Mouse (Mus musculus): ENCODE results near the gene Fntb. TPM values are rescaled to one million over a fixed set of nuclear protein-coding genes. Genes with fewer than 3 reads are reported as not detected.

Fntb gene
- polyA plus RNA-seq, 1 experiment from 2014 or later = 39.2 TPM

- no peaks in the 10 kb centered on the region for H3K9me3 ChIP-seq
- no peak overlapping the region for H3K4me3 ChIP-seq
- WGBS = 89% methylated on average over 2 of the region's 2 CpGs
- H3K4me1 ChIP-seq = peaks cover 9% of the 10 kb centered on the region; the same call in 1 of the 2 replicates
- H3K36me3 ChIP-seq = peaks cover 90% of the 10 kb centered on the region
- no peak for DNase-seq (ENCODE audit: low spot score)
- no peaks in the 10 kb centered on the region for H3K27me3 ChIP-seq (ENCODE audit: insufficient read depth, poor library complexity, severe bottlenecking)
- H3K27ac ChIP-seq = no peak overlapping the region
These were observed 182.8 kb downstream of the Fntb start for GRCm38 (mm10) chr12:76948185-76948584.

- Histone ChIP-seq H3K9me3 (no peaks in the 10 kb centered on the region), H3K27ac (no peak overlapping the region), H3K4me1 (peaks cover 13% of the 10 kb centered on the region; the same call in 1 of the 2 replicates), H3K4me3 (no peak overlapping the region), H3K27me3 (ENCODE audit: insufficient read depth, poor library complexity, severe bottlenecking) (no peaks in the 10 kb centered on the region), H3K36me3 (peaks cover 90% of the 10 kb centered on the region)
- DNase-seq (ENCODE audit: low spot score) = no peak
- WGBS = 49% methylated on average over 3 of the region's 3 CpGs
These were observed 183.4 kb downstream of the Fntb start for GRCm38 (mm10) chr12:76948781-76949180.

GRCm38 (mm10) chr12:76950330-76950729 lies 184.9 kb downstream of the Fntb start:
- no peak for DNase-seq (ENCODE audit: low spot score)
- 83% methylated on average over 5 of the region's 5 CpGs for WGBS
- Histone ChIP-seq H3K4me1 (peaks cover 14% of the 10 kb centered on the region; the same call in 1 of the 2 replicates), H3K4me3 (no peak overlapping the region), H3K27me3 (ENCODE audit: insufficient read depth, poor library complexity, severe bottlenecking) (no peaks in the 10 kb centered on the region), H3K27ac (no peak overlapping the region), H3K9me3 (no peaks in the 10 kb centered on the region), H3K36me3 (peaks cover 83% of the 10 kb centered on the region)

GRCm38 (mm10) chr12:76953750-76954363 lies 188.5 kb downstream of the Fntb start:
- DNase-seq (ENCODE audit: low spot score) = no peak
- 85% methylated on average over 2 of the region's 2 CpGs for WGBS
- peaks cover 9% of the 10 kb centered on the region; the same call in 1 of the 2 replicates for H3K4me1 ChIP-seq
- no peak overlapping the region for H3K4me3 ChIP-seq
- no peaks in the 10 kb centered on the region for H3K27me3 ChIP-seq (ENCODE audit: insufficient read depth, poor library complexity, severe bottlenecking)
- no peak overlapping the region for H3K27ac ChIP-seq
- peaks cover 79% of the 10 kb centered on the region for H3K36me3 ChIP-seq
- H3K9me3 ChIP-seq = no peaks in the 10 kb centered on the region

GRCm38 (mm10) chr12:76954698-76955423 lies 189.5 kb downstream of the Fntb start:
- Histone ChIP-seq H3K27me3 (ENCODE audit: insufficient read depth, poor library complexity, severe bottlenecking) (no peaks in the 10 kb centered on the region), H3K4me3 (no peak overlapping the region), H3K9me3 (no peaks in the 10 kb centered on the region), H3K36me3 (peaks cover 79% of the 10 kb centered on the region), H3K27ac (no peak overlapping the region), H3K4me1 (0 out of 2 replicates have a peak, but pooled peaks cover 6% of the 10 kb centered on the region)
- 81% methylated on average over 10 of the region's 10 CpGs for WGBS
- no peak for DNase-seq (ENCODE audit: low spot score)

- no peaks in the 10 kb centered on the region for H3K27me3 ChIP-seq (ENCODE audit: insufficient read depth, poor library complexity, severe bottlenecking)
- 88% methylated on average over 5 of the region's 5 CpGs for whole genome bisulfite sequencing
- no peak overlapping the region for H3K4me3 ChIP-seq
- peaks cover 14% of the 10 kb centered on the region for H3K4me1 ChIP-seq
- H3K27ac ChIP-seq = no peak overlapping the region
- peaks cover 58% of the 10 kb centered on the region for H3K36me3 ChIP-seq
- no peaks in the 10 kb centered on the region for H3K9me3 ChIP-seq
- DNase-seq (ENCODE audit: low spot score) = no peak
These were observed 192.3 kb downstream of the Fntb start for GRCm38 (mm10) chr12:76957688-76958087.

- H3K27me3 ChIP-seq (ENCODE audit: insufficient read depth, poor library complexity, severe bottlenecking) = no peaks in the 10 kb centered on the region
- H3K4me3 ChIP-seq = peak overlapping the region; percentile 86
- H3K36me3 ChIP-seq = peaks cover 29% of the 10 kb centered on the region
- peak; percentile 80 for DNase-seq (ENCODE audit: low spot score)
- WGBS = 5% methylated on average over 42 of the region's 45 CpGs
- no peaks in the 10 kb centered on the region for H3K9me3 ChIP-seq
- peak overlapping the region; percentile 89 for H3K27ac ChIP-seq
- peaks cover 18% of the 10 kb centered on the region for H3K4me1 ChIP-seq
These were observed 195.9 kb downstream of the Fntb start for GRCm38 (mm10) chr12:76961052-76961931.

GRCm38 (mm10) chr12:76961932-76962891 lies 196.8 kb downstream of the Fntb start, which contains the start of gene Max:
TSS of gene Max (minus strand) at chr12:76962201.
- H3K9me3 ChIP-seq = no peaks in the 10 kb centered on the region
- peak within 1 kb of the TSS; percentile 86 for H3K4me3 ChIP-seq
- H3K36me3 ChIP-seq = peaks cover 22% of the 10 kb centered on the region
- H3K4me1 ChIP-seq = peaks cover 18% of the 10 kb centered on the region
- peak within 1 kb of the TSS; percentile 89 for H3K27ac ChIP-seq
- DNase-seq (ENCODE audit: low spot score) = peak; percentile 100
- WGBS = under 1% methylated on average over 73 of the region's 73 CpGs
- no peaks in the 10 kb centered on the region for H3K27me3 ChIP-seq (ENCODE audit: insufficient read depth, poor library complexity, severe bottlenecking)

GRCm38 (mm10) chr12:76965089-76965488 lies 199.7 kb downstream of the Fntb start:
- H3K9me3 ChIP-seq = no peaks in the 10 kb centered on the region
- peaks cover 2% of the 10 kb centered on the region for H3K36me3 ChIP-seq
- 33% methylated on average over 5 of the region's 5 CpGs for WGBS
- DNase-seq (ENCODE audit: low spot score) = no peak
- no peaks in the 10 kb centered on the region for H3K27me3 ChIP-seq (ENCODE audit: insufficient read depth, poor library complexity, severe bottlenecking)
- H3K4me1 ChIP-seq = peaks cover 18% of the 10 kb centered on the region
- no peak overlapping the region for H3K27ac ChIP-seq
- H3K4me3 ChIP-seq = no peak overlapping the region

GRCm38 (mm10) chr12:76965876-76966275 lies 200.5 kb downstream of the Fntb start:
- Histone ChIP-seq H3K4me1 (peaks cover 15% of the 10 kb centered on the region), H3K36me3 (no peaks in the 10 kb centered on the region), H3K9me3 (no peaks in the 10 kb centered on the region), H3K27me3 (ENCODE audit: insufficient read depth, poor library complexity, severe bottlenecking) (no peaks in the 10 kb centered on the region), H3K27ac (no peak overlapping the region), H3K4me3 (no peak overlapping the region)
- no peak for DNase-seq (ENCODE audit: low spot score)
- WGBS = 13% methylated on average over 4 of the region's 4 CpGs

All from heart, embryonic 10.5 days (tissue).